Mouse (Mus musculus): ENCODE results near the gene Lypd6.

DNA sequence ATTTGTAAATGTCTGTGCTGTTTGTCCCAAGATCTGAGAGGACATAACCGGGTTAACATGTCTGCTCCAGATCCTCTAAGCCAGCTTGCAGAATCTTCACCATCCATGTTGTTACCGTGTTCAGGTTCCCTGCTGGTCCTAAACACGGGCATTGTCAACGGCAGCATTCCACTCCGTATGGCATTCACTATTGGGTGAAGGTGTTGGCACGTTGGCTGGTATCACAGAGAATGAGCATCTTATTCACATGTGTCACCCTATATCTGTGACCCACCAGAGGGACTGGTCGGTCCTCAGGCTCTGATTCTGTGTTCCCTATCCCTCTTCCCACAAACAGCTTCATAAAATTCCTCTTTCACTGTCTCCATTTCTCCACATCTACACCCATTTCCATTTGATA, 52.9 kb downstream of the Lypd6 start:
- no peak for TF ChIP-seq CEBPB (IDR thresholded peaks at IDR 0.05; ENCODE audit: insufficient read depth, poor library complexity, severe bottlenecking)
- no peak for TF ChIP-seq E2F4 (IDR thresholded peaks at IDR 0.05; ENCODE audit: insufficient read depth)
- no peak for TF ChIP-seq USF1 (IDR thresholded peaks at IDR 0.05; ENCODE audit: low read depth)

Measured in myocyte (in vitro differentiated cells).